Mouse (Mus musculus): ENCODE data around the gene Rab1b. TPM values are rescaled to one million over a fixed set of nuclear protein-coding genes. Genes with fewer than 3 reads are reported as not detected.
"Not testable (repeated sequence)": the region's sequence is repeated elsewhere in the genome, so short reads cannot be mapped to it uniquely, and the experiment has no call there.

Rab1b gene
- 199 and 222 TPM in 2 replicates for polyA plus RNA-seq (2014; fragmentation: Nextera tagmentation; extraction: Ambion mirVana)

GRCm38 (mm10) chr19:5106731-5107191, at the start of gene Rab1b:
Gene Rab1b, minus strand, starts transcription at chr19:5107072.
- H3K9me3 ChIP-seq (ENCODE audit: control insufficient read depth, low read length): no peaks in the 10 kb centered on the region
- peak; percentile 95 for ATAC-seq (ENCODE audit: low read depth)
- peak within 1 kb of the TSS; percentile 70 for H3K4me2 ChIP-seq (ENCODE audit: low read depth, low read length)
- peak within 1 kb of the TSS; percentile 78 for H3K9ac ChIP-seq (replicated peaks; ENCODE audit: low read depth, low read length)
- H3K4me1 ChIP-seq (ENCODE audit: control insufficient read depth, insufficient read depth, low read length): peaks cover 9% of the 10 kb centered on the region
- WGBS: 0% methylated on average over 46 of the region's 46 CpGs
- peak within 1 kb of the TSS; percentile 52 for H3K4me3 ChIP-seq (ENCODE audit: low read depth, low read length)
- H3K27ac ChIP-seq (ENCODE audit: low read depth, low read length): peak within 1 kb of the TSS; percentile 96
- H3K27me3 ChIP-seq (ENCODE audit: control insufficient read depth, insufficient read depth, low read length): no peaks in the 10 kb centered on the region
- H3K36me3 ChIP-seq (ENCODE audit: control insufficient read depth, insufficient read depth, low read length): peaks cover 60% of the 10 kb centered on the region

- ATAC-seq (ENCODE audit: low read depth): no peak
- 92% methylated on average over 6 of the region's 6 CpGs for WGBS
- H3K4me2 ChIP-seq (ENCODE audit: low read depth, low read length): no peak overlapping the region
- no peaks in the 10 kb centered on the region for H3K4me1 ChIP-seq (ENCODE audit: control insufficient read depth, insufficient read depth, low read length)
- H3K27me3 ChIP-seq (ENCODE audit: control insufficient read depth, insufficient read depth, low read length): no peaks in the 10 kb centered on the region
- no peak overlapping the region for H3K27ac ChIP-seq (ENCODE audit: low read depth, low read length)
- no peak overlapping the region for H3K4me3 ChIP-seq (ENCODE audit: low read depth, low read length)
- peaks cover 9% of the 10 kb centered on the region; the same call in 1 of the 2 replicates for H3K36me3 ChIP-seq (ENCODE audit: control insufficient read depth, insufficient read depth, low read length)
- no peak overlapping the region for H3K9ac ChIP-seq (replicated peaks; ENCODE audit: low read depth, low read length)
- no peaks in the 10 kb centered on the region for H3K9me3 ChIP-seq (ENCODE audit: control insufficient read depth, low read length)
Measured at GRCm38 (mm10) chr19:5152261-5152660, 45.4 kb upstream of the Rab1b start.

- Histone ChIP-seq H3K27me3 (ENCODE audit: control insufficient read depth, insufficient read depth, low read length) (no peaks in the 10 kb centered on the region), H3K4me1 (ENCODE audit: control insufficient read depth, insufficient read depth, low read length) (no peaks in the 10 kb centered on the region), H3K4me2 (ENCODE audit: low read depth, low read length) (no peak overlapping the region), H3K9me3 (ENCODE audit: control insufficient read depth, low read length) (no peaks in the 10 kb centered on the region), H3K27ac (ENCODE audit: low read depth, low read length) (no peak overlapping the region), H3K9ac (replicated peaks; ENCODE audit: low read depth, low read length) (no peak overlapping the region), H3K4me3 (ENCODE audit: low read depth, low read length) (no peak overlapping the region), H3K36me3 (ENCODE audit: control insufficient read depth, insufficient read depth, low read length) (peaks cover 9% of the 10 kb centered on the region; the same call in 1 of the 2 replicates)
- ATAC-seq (ENCODE audit: low read depth): no peak
- 79% methylated on average over 5 of the region's 5 CpGs for WGBS
Measured at GRCm38 (mm10) chr19:5151741-5152140, 44.9 kb upstream of the Rab1b start.

GRCm38 (mm10) chr19:5151331-5151730, 44.5 kb upstream of the Rab1b start:
- no peak overlapping the region for H3K27ac ChIP-seq (ENCODE audit: low read depth, low read length)
- H3K4me2 ChIP-seq (ENCODE audit: low read depth, low read length): no peak overlapping the region
- H3K27me3 ChIP-seq (ENCODE audit: control insufficient read depth, insufficient read depth, low read length): no peaks in the 10 kb centered on the region
- no peaks in the 10 kb centered on the region for H3K4me1 ChIP-seq (ENCODE audit: control insufficient read depth, insufficient read depth, low read length)
- 33% methylated on average over 3 of the region's 3 CpGs for WGBS
- H3K4me3 ChIP-seq (ENCODE audit: low read depth, low read length): no peak overlapping the region
- no peaks in the 10 kb centered on the region for H3K9me3 ChIP-seq (ENCODE audit: control insufficient read depth, low read length)
- ATAC-seq (ENCODE audit: low read depth): peak; percentile 28; the same call in 1 of the 2 replicates
- H3K9ac ChIP-seq (replicated peaks; ENCODE audit: low read depth, low read length): no peak overlapping the region
- H3K36me3 ChIP-seq (ENCODE audit: control insufficient read depth, insufficient read depth, low read length): peaks cover 12% of the 10 kb centered on the region; the same call in 1 of the 2 replicates

GRCm38 (mm10) chr19:5150358-5150757, 43.5 kb upstream of the Rab1b start:
- no peak overlapping the region for H3K9ac ChIP-seq (replicated peaks; ENCODE audit: low read depth, low read length)
- WGBS: 91% methylated on average over 6 of the region's 6 CpGs

GRCm38 (mm10) chr19:5149041-5149440, 42.2 kb upstream of the Rab1b start:
- 85% methylated on average over 4 of the region's 6 CpGs for WGBS
- H3K9ac ChIP-seq (replicated peaks; ENCODE audit: low read depth, low read length); H3K9me3 ChIP-seq (ENCODE audit: control insufficient read depth, low read length); ATAC-seq (ENCODE audit: low read depth); H3K4me3 ChIP-seq (ENCODE audit: low read depth, low read length); H3K27ac ChIP-seq (ENCODE audit: low read depth, low read length); H3K4me1 ChIP-seq (ENCODE audit: control insufficient read depth, insufficient read depth, low read length); H3K27me3 ChIP-seq (ENCODE audit: control insufficient read depth, insufficient read depth, low read length); H3K4me2 ChIP-seq (ENCODE audit: low read depth, low read length): not testable (repeated sequence)
- H3K36me3 ChIP-seq (ENCODE audit: control insufficient read depth, insufficient read depth, low read length): peaks cover 21% of the 10 kb centered on the region

More at GRCm38 (mm10) chr19:5150358-5150757, 43.5 kb upstream of the Rab1b start:
- Histone ChIP-seq H3K36me3 (ENCODE audit: control insufficient read depth, insufficient read depth, low read length) (peaks cover 12% of the 10 kb centered on the region; the same call in 1 of the 2 replicates), H3K4me3 (ENCODE audit: low read depth, low read length) (no peak overlapping the region), H3K27me3 (ENCODE audit: control insufficient read depth, insufficient read depth, low read length) (no peaks in the 10 kb centered on the region), H3K27ac (ENCODE audit: low read depth, low read length) (no peak overlapping the region), H3K4me1 (ENCODE audit: control insufficient read depth, insufficient read depth, low read length) (no peaks in the 10 kb centered on the region), H3K4me2 (ENCODE audit: low read depth, low read length) (no peak overlapping the region), H3K9me3 (ENCODE audit: control insufficient read depth, low read length) (no peaks in the 10 kb centered on the region)
- no peak for ATAC-seq (ENCODE audit: low read depth)

- peaks cover 38% of the 10 kb centered on the region for H3K36me3 ChIP-seq (ENCODE audit: control insufficient read depth, insufficient read depth, low read length)
- H3K4me1 ChIP-seq (ENCODE audit: control insufficient read depth, insufficient read depth, low read length): no peaks in the 10 kb centered on the region
- H3K27me3 ChIP-seq (ENCODE audit: control insufficient read depth, insufficient read depth, low read length): no peaks in the 10 kb centered on the region
- no peak overlapping the region for H3K9ac ChIP-seq (replicated peaks; ENCODE audit: low read depth, low read length)
- ATAC-seq (ENCODE audit: low read depth): peak; percentile 38; the same call in 1 of the 2 replicates
- no peak overlapping the region for H3K27ac ChIP-seq (ENCODE audit: low read depth, low read length)
- 0% methylated on average over 2 of the region's 2 CpGs for WGBS
- H3K4me2 ChIP-seq (ENCODE audit: low read depth, low read length): no peak overlapping the region
- H3K4me3 ChIP-seq (ENCODE audit: low read depth, low read length): no peak overlapping the region
- H3K9me3 ChIP-seq (ENCODE audit: control insufficient read depth, low read length): no peaks in the 10 kb centered on the region
Measured at GRCm38 (mm10) chr19:5139640-5140039, 32.8 kb upstream of the Rab1b start.

- 87% methylated on average over 4 of the region's 4 CpGs for WGBS
- Histone ChIP-seq H3K27me3 (ENCODE audit: control insufficient read depth, insufficient read depth, low read length) (no peaks in the 10 kb centered on the region), H3K4me3 (ENCODE audit: low read depth, low read length) (no peak overlapping the region), H3K36me3 (ENCODE audit: control insufficient read depth, insufficient read depth, low read length) (peaks cover 14% of the 10 kb centered on the region), H3K9me3 (ENCODE audit: control insufficient read depth, low read length) (no peaks in the 10 kb centered on the region), H3K9ac (replicated peaks; ENCODE audit: low read depth, low read length) (no peak overlapping the region), H3K4me1 (ENCODE audit: control insufficient read depth, insufficient read depth, low read length) (no peaks in the 10 kb centered on the region), H3K4me2 (ENCODE audit: low read depth, low read length) (no peak overlapping the region), H3K27ac (ENCODE audit: low read depth, low read length) (no peak overlapping the region)
- ATAC-seq (ENCODE audit: low read depth): no peak
Measured at GRCm38 (mm10) chr19:5131237-5131636, 24.4 kb upstream of the Rab1b start.

- WGBS: 42% methylated on average over 1 of the region's 1 CpGs
- Histone ChIP-seq H3K4me2 (ENCODE audit: low read depth, low read length) (no peak overlapping the region), H3K27ac (ENCODE audit: low read depth, low read length) (no peak overlapping the region), H3K9ac (replicated peaks; ENCODE audit: low read depth, low read length) (no peak overlapping the region), H3K9me3 (ENCODE audit: control insufficient read depth, low read length) (no peaks in the 10 kb centered on the region), H3K27me3 (ENCODE audit: control insufficient read depth, insufficient read depth, low read length) (no peaks in the 10 kb centered on the region), H3K36me3 (ENCODE audit: control insufficient read depth, insufficient read depth, low read length) (peaks cover 11% of the 10 kb centered on the region), H3K4me1 (ENCODE audit: control insufficient read depth, insufficient read depth, low read length) (no peaks in the 10 kb centered on the region), H3K4me3 (ENCODE audit: low read depth, low read length) (no peak overlapping the region)
- ATAC-seq (ENCODE audit: low read depth): no peak
Measured at GRCm38 (mm10) chr19:5129770-5130169, 22.9 kb upstream of the Rab1b start.

Measured in neural tube, embryonic 14.5 days (tissue).